In the genomic region with DNA sequence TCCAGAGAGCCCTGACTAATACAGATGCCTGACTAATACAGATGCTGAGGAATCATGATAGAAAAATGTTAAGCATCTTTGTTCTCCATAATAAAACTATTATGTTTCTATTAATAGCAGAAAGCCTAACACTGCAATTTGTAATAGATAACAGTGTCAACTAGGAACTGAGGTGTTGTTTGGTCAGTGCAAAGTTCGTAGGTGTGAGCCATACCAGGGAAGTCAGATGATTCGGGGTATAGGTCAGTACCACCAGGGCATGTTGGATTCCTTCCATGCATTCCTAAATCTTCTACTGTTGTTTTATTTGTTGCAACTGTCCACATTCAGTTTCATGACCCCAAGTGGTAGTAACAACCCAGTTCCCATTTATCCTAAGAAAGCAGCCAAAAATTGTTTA, we compare ENCODE assay signal across 17 mouse cellular contexts.
"Had no signal": no experiment of that assay in that cellular context is flagged by ENCODE, and none has a peak within 500 bp of the region (broad histone marks: within the 10 kb centered on the region; RNA-seq: fewer than 3 reads in every experiment).

No protein-coding gene starts in this region.

- H3K27ac ChIP-seq: lung, embryonic 15.5 days; macrophage; midbrain, embryonic 13.5 days; midbrain, embryonic 15.5 days; neural tube, embryonic 12.5 days; stomach, embryonic 15.5 days; stomach, postnatal 0 days had no signal

- H3K36me3 ChIP-seq: lung, embryonic 15.5 days; midbrain, embryonic 13.5 days; midbrain, embryonic 15.5 days; neural tube, embryonic 12.5 days; stomach, embryonic 15.5 days had no signal

- H3K27me3 ChIP-seq: lung, embryonic 15.5 days; megakaryocyte, embryonic 14.5 days; midbrain, embryonic 13.5 days; midbrain, embryonic 15.5 days; neural tube, embryonic 12.5 days; stomach, embryonic 15.5 days had no signal

- H3K9me3 ChIP-seq: lung, embryonic 15.5 days; megakaryocyte, embryonic 14.5 days; midbrain, embryonic 13.5 days; midbrain, embryonic 15.5 days; neural tube, embryonic 12.5 days; stomach, embryonic 15.5 days had no signal

- H3K4me1 ChIP-seq: lung, embryonic 15.5 days; megakaryocyte, embryonic 14.5 days; midbrain, embryonic 13.5 days; midbrain, embryonic 15.5 days; neural tube, embryonic 12.5 days; stomach, embryonic 15.5 days had no signal

- ATAC-seq: lung, postnatal 0 days; midbrain, embryonic 13.5 days; midbrain, embryonic 15.5 days had no signal

- H3K9ac ChIP-seq: lung, embryonic 15.5 days; midbrain, embryonic 13.5 days; midbrain, embryonic 15.5 days; neural tube, embryonic 12.5 days; stomach, embryonic 15.5 days had no signal

- H3K4me2 ChIP-seq: lung, embryonic 15.5 days; midbrain, embryonic 11.5 days; midbrain, embryonic 13.5 days; midbrain, embryonic 15.5 days; neural tube, embryonic 12.5 days; stomach, embryonic 15.5 days had no signal

- DNase-seq: lung, adult 2 months; lung, postnatal 14 days; lung, postnatal 36 days; right cerebral cortex, postnatal 14 days; thymus, adult 2 months; thymus, postnatal 25 days; thymus, postnatal 4 days had no signal

- H3K4me3 ChIP-seq: lung, embryonic 15.5 days; megakaryocyte, embryonic 14.5 days; midbrain, embryonic 13.5 days; midbrain, embryonic 15.5 days; neural tube, embryonic 12.5 days; stomach, embryonic 15.5 days had no signal
